Mouse (Mus musculus) liver, postnatal 0 days (tissue): ENCODE data around the gene Krtap31-2. TPM values are rescaled to one million over a fixed set of nuclear protein-coding genes. Genes with fewer than 3 reads are reported as not detected.

Experiments used
- ATAC-seq: fragments of 200-750 bp; cut with Nextera tagmentation; 2 replicates; pipeline ENCODE4 v1.8.0; 2017; ENCODE audit warnings: mild to moderate bottlenecking, moderate library complexity
- DNase-seq: peaks from one replicate; pipeline ENCODE4 v3.0.0-alpha.2; 2016
- H3K27ac ChIP-seq: fragments of 300-500 bp; sonication (generic); 2 replicates; pipeline ENCODE4 v1.5.1; 2014; ENCODE audit warnings: antibody characterized with exemption, moderate library complexity, mild to moderate bottlenecking, low read depth
- H3K27me3 ChIP-seq: fragments of 300-500 bp; sonication (generic); 2 replicates; pipeline ENCODE4 v1.6.1; 2014; ENCODE audit warnings: low read length, control low read depth, mixed read lengths; ENCODE audit not compliant: insufficient read depth
- H3K36me3 ChIP-seq: fragments of 300-500 bp; sonication (generic); replicated peaks from 2 replicates; pipeline ENCODE4 v1.6.1; 2014; ENCODE audit warnings: mild to moderate bottlenecking, control low read depth, low read length, moderate library complexity, mixed read lengths; ENCODE audit not compliant: insufficient read depth
- H3K4me1 ChIP-seq: fragments of 300-500 bp; sonication (generic); 2 replicates; pipeline ENCODE4 v1.6.1; 2014; ENCODE audit warnings: antibody characterized with exemption, mild to moderate bottlenecking, control low read depth; ENCODE audit not compliant: insufficient read depth
- H3K4me2 ChIP-seq: fragments of 300-500 bp; sonication (generic); 2 replicates; pipeline ENCODE4 v1.6.1; 2014; ENCODE audit warnings: low read depth, mild to moderate bottlenecking, low read length, moderate library complexity, mixed read lengths
- H3K4me3 ChIP-seq: fragments of 300-500 bp; sonication (generic); 2 replicates; pipeline ENCODE4 v1.5.1; 2014; ENCODE audit warnings: low read depth, low read length
- H3K9ac ChIP-seq: fragments of 300-500 bp; sonication (generic); replicated peaks from 2 replicates; pipeline ENCODE4 v1.6.1; 2014; ENCODE audit warnings: mild to moderate bottlenecking, moderate library complexity
- H3K9me3 ChIP-seq: fragments of 300-500 bp; sonication (generic); 2 replicates; pipeline ENCODE4 v1.6.1; 2016; ENCODE audit warnings: mild to moderate bottlenecking, control low read depth, low read length, mixed read lengths
- CTCF ChIP-seq: sonication (generic); IDR thresholded peaks from 2 replicates; pipeline ENCODE4 v1.5.1; 2016; ENCODE audit warnings: antibody characterized with exemption, low read depth
- EP300 ChIP-seq: IDR thresholded peaks from 2 replicates; pipeline ENCODE4 v1.6.1; 2016; ENCODE audit warnings: antibody characterized with exemption, low read depth, mild to moderate bottlenecking
- WGBS: fragments of 180-500 bp; shearing (Covaris S2); extraction: QIAGEN DNeasy Blood & Tissue Kit; methylation state at CpG from one replicate; pipeline ENCODE4 v1.1.7; 2014; ENCODE audit not compliant: insufficient replicate concordance; 5-methylcytosine and 5-hydroxymethylcytosine counted together
- polyA plus RNA-seq: library from polyadenylated mRNA; unstranded; fragments of >200 nt; fragmentation: Nextera tagmentation; extraction: Ambion mirVana; gene quantifications from 2 replicates; pipeline ENCODE4 v1.2.1, GENCODE M21; 2015

Gene Krtap31-2
- polyA plus RNA-seq, 1 experiment from 2014 or later = not detected

- Histone ChIP-seq H3K27me3 (no peaks in the 10 kb centered on the region), H3K36me3 (no peaks in the 10 kb centered on the region), H3K4me1 (no peaks in the 10 kb centered on the region), H3K9ac (no peak overlapping the region), H3K9me3 (no peaks in the 10 kb centered on the region), H3K27ac (no peak overlapping the region), H3K4me2 (no peak overlapping the region), H3K4me3 (no peak overlapping the region)
- no peak for TF ChIP-seq CTCF
- no peak for TF ChIP-seq EP300
- WGBS = 27% methylated on average over 2 of the region's 2 CpGs
- no peak for ATAC-seq
- no peak for DNase-seq
Measured at GRCm38 (mm10) chr11:99965961-99966360, 29.9 kb downstream of the Krtap31-2 start.

GRCm38 (mm10) chr11:99978953-99979352, 42.9 kb downstream of the Krtap31-2 start, which contains the start of gene Krtap29-1:
TSS of gene Krtap29-1 (minus strand) at chr11:99979053.
- no peak within 1 kb of the TSS for H3K4me2 ChIP-seq
- no peaks in the 10 kb centered on the region for H3K27me3 ChIP-seq
- H3K27ac ChIP-seq = no peak within 1 kb of the TSS
- TF ChIP-seq EP300 = no peak
- H3K4me1 ChIP-seq = no peaks in the 10 kb centered on the region
- H3K4me3 ChIP-seq = no peak within 1 kb of the TSS
- 69% methylated on average over 5 of the region's 5 CpGs for WGBS
- DNase-seq (no peak), ATAC-seq (no peak)
- H3K36me3 ChIP-seq = no peaks in the 10 kb centered on the region
- no peak within 1 kb of the TSS for H3K9ac ChIP-seq
- no peaks in the 10 kb centered on the region for H3K9me3 ChIP-seq

DNA sequence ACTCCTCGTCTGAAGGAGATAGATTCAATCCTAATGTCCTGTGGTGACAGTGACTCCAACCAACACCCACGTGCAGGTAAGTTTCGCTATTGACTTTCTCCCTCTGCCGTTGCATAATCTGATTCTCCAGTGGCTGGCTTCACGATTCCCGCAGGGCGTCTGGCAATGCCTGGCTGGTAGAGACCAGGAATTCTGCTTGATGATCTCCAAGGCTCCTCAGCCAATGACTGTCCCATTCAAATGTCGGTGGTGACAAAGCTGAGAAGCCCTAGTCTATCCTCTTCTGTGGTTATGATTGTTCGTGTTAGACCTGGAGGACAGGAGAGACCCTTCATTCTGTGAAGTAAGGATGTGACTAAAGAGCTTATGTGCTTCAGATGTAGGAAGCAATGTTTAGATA, 46.6 kb downstream of the Krtap31-2 start:
- DNase-seq (no peak), ATAC-seq (no peak)
- Histone ChIP-seq H3K4me3 (no peak overlapping the region), H3K9ac (no peak overlapping the region), H3K36me3 (no peaks in the 10 kb centered on the region), H3K4me1 (no peaks in the 10 kb centered on the region), H3K4me2 (no peak overlapping the region), H3K27ac (no peak overlapping the region), H3K27me3 (no peaks in the 10 kb centered on the region), H3K9me3 (no peaks in the 10 kb centered on the region)
- TF ChIP-seq EP300 (no peak), CTCF (no peak)
- WGBS = 73% methylated on average over 9 of the region's 9 CpGs

GRCm38 (mm10) chr11:99983442-99983841, 47.4 kb downstream of the Krtap31-2 start:
- Histone ChIP-seq H3K27ac (no peak overlapping the region), H3K9ac (no peak overlapping the region), H3K27me3 (no peaks in the 10 kb centered on the region), H3K4me2 (no peak overlapping the region), H3K9me3 (no peaks in the 10 kb centered on the region), H3K4me1 (no peaks in the 10 kb centered on the region), H3K36me3 (no peaks in the 10 kb centered on the region), H3K4me3 (no peak overlapping the region)
- WGBS = 77% methylated on average over 1 of the region's 1 CpGs
- no peak for DNase-seq
- TF ChIP-seq CTCF = no peak
- TF ChIP-seq EP300 = no peak
- no peak for ATAC-seq

DNA sequence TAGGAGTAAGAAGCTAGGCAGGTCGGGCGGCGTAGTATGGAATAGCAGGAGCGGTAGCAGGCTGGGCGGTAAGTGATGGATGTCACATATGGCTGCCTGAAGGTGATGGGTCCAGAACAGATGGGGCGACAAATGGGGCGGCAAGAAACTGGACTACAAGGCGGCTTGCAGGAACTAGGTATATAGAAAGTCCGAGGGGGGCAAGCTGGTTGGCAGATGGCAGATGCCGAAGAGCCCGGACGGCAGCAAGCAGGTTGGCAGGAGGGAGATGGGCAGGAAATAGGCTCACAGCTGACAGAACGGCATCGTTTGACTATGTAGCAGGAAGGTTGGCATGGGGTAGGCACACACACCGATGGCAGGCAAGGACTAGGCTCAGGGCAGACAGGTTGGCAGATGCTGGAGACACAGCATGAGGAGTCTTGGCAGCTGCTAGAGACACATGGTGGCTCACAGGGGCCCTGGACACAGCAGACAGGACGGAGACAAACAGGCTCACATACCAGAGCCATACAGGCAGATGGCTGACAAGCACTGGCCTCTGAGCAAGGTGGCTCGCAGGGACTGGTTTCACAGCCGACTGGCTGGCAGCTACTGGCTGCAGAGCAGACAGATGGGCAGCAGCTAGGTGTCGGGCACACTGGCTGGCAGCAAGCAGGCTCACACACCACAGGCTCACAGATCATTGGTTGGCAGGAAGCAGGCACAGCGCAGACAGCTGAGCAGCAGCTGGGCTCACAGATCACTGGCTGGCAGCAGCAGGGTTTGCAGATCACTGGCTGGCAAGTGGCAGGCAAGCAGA, 49.4 kb downstream of the Krtap31-2 start:
- H3K27ac ChIP-seq = no peak overlapping the region
- no peak for DNase-seq
- no peak for ATAC-seq
- H3K4me1 ChIP-seq = no peaks in the 10 kb centered on the region
- no peaks in the 10 kb centered on the region for H3K9me3 ChIP-seq
- no peak overlapping the region for H3K4me3 ChIP-seq
- H3K9ac ChIP-seq = no peak overlapping the region
- H3K27me3 ChIP-seq = no peaks in the 10 kb centered on the region
- H3K36me3 ChIP-seq = no peaks in the 10 kb centered on the region
- TF ChIP-seq CTCF (no peak), EP300 (no peak)
- WGBS = 82% methylated on average over 20 of the region's 20 CpGs
- no peak overlapping the region for H3K4me2 ChIP-seq

DNA sequence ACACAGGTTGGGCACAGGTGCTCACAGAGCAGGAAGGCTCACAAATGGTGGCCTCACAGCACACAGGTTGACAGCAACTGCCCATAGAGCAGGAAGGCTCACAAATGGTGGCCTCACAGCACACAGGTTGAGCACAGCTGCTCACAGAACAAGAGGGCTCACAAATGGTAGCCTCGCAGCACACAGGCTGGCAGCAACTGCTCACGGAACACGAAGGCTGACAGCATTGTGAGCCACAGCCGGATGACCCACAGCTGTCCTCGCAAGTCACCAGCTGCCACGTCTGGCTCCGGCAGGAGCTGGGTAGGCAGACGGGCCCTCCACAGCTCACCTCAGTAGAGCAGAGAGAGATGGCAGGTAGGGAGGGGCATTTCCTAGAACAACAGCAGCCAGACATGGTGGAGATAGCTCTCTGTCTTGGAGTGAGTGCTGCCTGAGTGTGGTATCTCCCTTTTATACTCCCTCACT, 50.1 kb downstream of the Krtap31-2 start, which contains the start of gene Krtap16-1:
Krtap16-1 (minus strand) TSS at position 418 of the 468 bp plus-strand sequence.
- Histone ChIP-seq H3K9me3 (no peaks in the 10 kb centered on the region), H3K4me3 (no peak within 1 kb of the TSS), H3K9ac (no peak within 1 kb of the TSS), H3K4me1 (no peaks in the 10 kb centered on the region), H3K27me3 (no peaks in the 10 kb centered on the region), H3K27ac (no peak within 1 kb of the TSS), H3K36me3 (no peaks in the 10 kb centered on the region), H3K4me2 (no peak within 1 kb of the TSS)
- DNase-seq (no peak), ATAC-seq (no peak)
- 82% methylated on average over 8 of the region's 8 CpGs for WGBS
- TF ChIP-seq EP300 (no peak), CTCF (no peak)

Other genes starting within 250 kb of the Krtap31-2 start
- not detected in 2 replicates for gene Gm14190, start 245.6 kb upstream of the Krtap31-2 start, polyA plus RNA-seq
- gene Gm14180, start 202.0 kb upstream of the Krtap31-2 start, polyA plus RNA-seq = not detected in 2 replicates
- gene Gm11595, start 163.4 kb upstream of the Krtap31-2 start, polyA plus RNA-seq = not detected in 2 replicates
- not detected in 2 replicates for gene Krtap4-8, start 155.6 kb upstream of the Krtap31-2 start, polyA plus RNA-seq
- not detected in 2 replicates for gene Krtap4-9, start 151.1 kb upstream of the Krtap31-2 start, polyA plus RNA-seq
- gene Gm11596, start 142.8 kb upstream of the Krtap31-2 start, polyA plus RNA-seq = not detected in 2 replicates
- gene Gm11569, start 137.4 kb upstream of the Krtap31-2 start, polyA plus RNA-seq = not detected in 2 replicates
- gene Gm11554, start 131.8 kb upstream of the Krtap31-2 start, polyA plus RNA-seq = not detected in 2 replicates
- gene Krtap4-13, start 126.4 kb upstream of the Krtap31-2 start, polyA plus RNA-seq = not detected in 2 replicates
- gene Gm11564, start 120.6 kb upstream of the Krtap31-2 start, polyA plus RNA-seq = not detected in 2 replicates
- gene 2300003K06Rik, start 98.2 kb upstream of the Krtap31-2 start, polyA plus RNA-seq = not detected in 2 replicates
- gene Krtap4-16, start 84.7 kb upstream of the Krtap31-2 start, polyA plus RNA-seq = not detected in 2 replicates
- gene Gm11568, start 78.4 kb upstream of the Krtap31-2 start, polyA plus RNA-seq = not detected in 2 replicates
- gene Gm11559, start 71.8 kb upstream of the Krtap31-2 start, polyA plus RNA-seq = not detected in 2 replicates
- not detected in 2 replicates for gene Krtap9-1, start 62.9 kb upstream of the Krtap31-2 start, polyA plus RNA-seq
- gene Gm11567, start 57.1 kb upstream of the Krtap31-2 start, polyA plus RNA-seq = not detected in 2 replicates
- not detected in 2 replicates for gene Krtap31-1, start 28.4 kb upstream of the Krtap31-2 start, polyA plus RNA-seq
- not detected in 2 replicates for gene Gm11565, start 21.5 kb upstream of the Krtap31-2 start, polyA plus RNA-seq
- not detected in 2 replicates for gene Krtap9-5, start 12.2 kb downstream of the Krtap31-2 start, polyA plus RNA-seq
- not detected in 2 replicates for gene Krtap29-1, start 42.8 kb downstream of the Krtap31-2 start, polyA plus RNA-seq
- not detected in 2 replicates for gene Krtap16-1, start 50.3 kb downstream of the Krtap31-2 start, polyA plus RNA-seq
- not detected in 2 replicates for gene Krtap17-1, start 57.7 kb downstream of the Krtap31-2 start, polyA plus RNA-seq
- gene Krt33a, start 79.9 kb downstream of the Krtap31-2 start, polyA plus RNA-seq = not detected in 2 replicates
- gene Krt33b, start 93.6 kb downstream of the Krtap31-2 start, polyA plus RNA-seq = not detected in 2 replicates
- not detected in 2 replicates for gene Krt34, start 105.3 kb downstream of the Krtap31-2 start, polyA plus RNA-seq
- gene Krt31, start 114.3 kb downstream of the Krtap31-2 start, polyA plus RNA-seq = not detected in 2 replicates
- gene Krt32, start 151.9 kb downstream of the Krtap31-2 start, polyA plus RNA-seq = not detected in 2 replicates
- not detected in 2 replicates for gene Krt35, start 159.9 kb downstream of the Krtap31-2 start, polyA plus RNA-seq
- not detected in 2 replicates for gene Krt36, start 169.3 kb downstream of the Krtap31-2 start, polyA plus RNA-seq
- gene Krt13, start 185.3 kb downstream of the Krtap31-2 start, polyA plus RNA-seq = not detected in 2 replicates
- 0.11 TPM in 1 of 2 replicates, not detected in the other for gene Krt15, start 199.6 kb downstream of the Krtap31-2 start, polyA plus RNA-seq
- gene Krt19, start 212.4 kb downstream of the Krtap31-2 start, polyA plus RNA-seq = 5.5 and 7.8 TPM in 2 replicates